10 mouse cellular contexts compared by ENCODE assay signal in the genomic region with DNA sequence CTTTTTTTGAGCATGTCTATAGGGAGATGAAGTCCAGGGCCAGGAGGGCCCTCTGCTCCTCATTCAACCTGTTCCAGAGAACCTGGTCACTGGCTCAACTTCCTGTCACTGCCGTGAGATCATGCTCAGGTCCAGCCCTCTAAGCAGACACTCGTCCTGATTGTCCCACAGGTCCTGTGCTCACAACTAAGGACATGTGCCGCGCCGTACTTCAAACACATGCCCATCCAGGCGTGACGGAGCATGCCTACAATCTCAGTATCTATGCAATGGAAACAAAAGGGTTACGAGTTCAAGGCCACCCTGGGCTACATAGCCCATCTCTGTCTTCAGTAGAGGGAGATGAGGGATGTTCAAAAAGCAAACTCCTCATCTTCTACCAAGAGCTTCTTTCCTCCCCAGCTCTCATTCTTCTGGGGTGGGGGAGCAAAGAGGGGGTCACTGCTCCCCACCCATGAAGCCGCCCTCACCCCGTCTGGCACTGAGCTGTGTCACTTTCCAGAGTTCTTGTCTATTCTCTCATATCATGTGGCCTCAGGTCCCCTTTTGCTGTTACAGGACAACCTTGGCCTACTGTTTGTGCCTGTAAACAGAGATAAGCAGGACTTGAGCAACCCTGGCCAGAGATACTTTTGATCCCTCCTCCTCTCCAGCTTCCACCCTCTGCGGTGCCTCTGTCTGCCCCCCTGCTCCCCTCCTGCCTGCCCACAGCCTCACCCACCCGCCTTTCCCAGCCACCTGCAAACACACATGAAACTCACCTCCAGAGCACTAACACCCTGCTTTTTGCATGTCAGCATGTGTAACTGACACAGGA.
A peak's percentile ranks its signal among the peaks of the same experiment; 100 is the strongest.
DNase-seq lines count a peak whose midpoint lies in the region; ATAC-seq and TF ChIP-seq lines count a peak whose summit lies in the region.
"Had no signal": no experiment of that assay in that cellular context is flagged by ENCODE, and none has a peak within 500 bp of the region (broad histone marks: within the 10 kb centered on the region; RNA-seq: fewer than 3 reads in every experiment).

No protein-coding gene starts in this region.

- TF ChIP-seq POLR2A in heart, adult 2 months (IDR thresholded peaks at IDR 0.05; ENCODE audit: insufficient read depth, low read depth, low read length): no peak
- no peak for TF ChIP-seq POLR2A in liver, adult 2 months (IDR thresholded peaks at IDR 0.05; ENCODE audit: extremely low read depth, insufficient read depth, low read length)
- no peak for TF ChIP-seq POLR2A in thymus, adult 2 months (IDR thresholded peaks at IDR 0.05; ENCODE audit: control insufficient read depth, extremely low read depth, insufficient read depth, low read length, poor library complexity)

- no peaks in the 10 kb centered on the region for H3K9me3 ChIP-seq in kidney, embryonic 15.5 days (replicated peaks)
- no peaks in the 10 kb centered on the region for H3K9me3 ChIP-seq in kidney, embryonic 16.5 days (ENCODE audit: low read length)

- DNase-seq in kidney, postnatal 14 days: no peak
- DNase-seq in heart, adult 2 months: peak; percentile 43 to 50
- DNase-seq in liver, adult 2 months (ENCODE audit: extremely low read depth, low read depth, low spot score): peak; percentile 89
- DNase-seq in thymus, adult 2 months: peak; percentile 78
- no peak for DNase-seq in MN1 (ENCODE audit: low spot score)
- no peak for DNase-seq in kidney, postnatal 10 days
- DNase-seq: right cerebral cortex, postnatal 25 days had no signal

- H3K4me2 ChIP-seq in kidney, embryonic 15.5 days: no peak overlapping the region
- no peak overlapping the region for H3K4me2 ChIP-seq in kidney, embryonic 16.5 days (replicated peaks; ENCODE audit: low read depth, low read length)

- H3K27me3 ChIP-seq in kidney, embryonic 15.5 days: no peaks in the 10 kb centered on the region
- H3K27me3 ChIP-seq in heart, adult 2 months (ENCODE audit: control insufficient read depth, insufficient read depth, low read length): no peaks in the 10 kb centered on the region
- H3K27me3 ChIP-seq in liver, adult 2 months (ENCODE audit: control insufficient read depth, insufficient read depth, low read length): no peaks in the 10 kb centered on the region
- H3K27me3 ChIP-seq in thymus, adult 2 months (ENCODE audit: control insufficient read depth, insufficient read depth, low read length): no peaks in the 10 kb centered on the region
- H3K27me3 ChIP-seq in kidney, embryonic 16.5 days (ENCODE audit: insufficient read depth, low read length): no peaks in the 10 kb centered on the region

- H3K79me2 ChIP-seq in heart, adult 2 months (replicated peaks; ENCODE audit: control insufficient read depth, insufficient read depth, low read length): no peaks in the 10 kb centered on the region
- H3K79me2 ChIP-seq in liver, adult 2 months (ENCODE audit: control insufficient read depth, insufficient read depth, low read length): no peaks in the 10 kb centered on the region; the same call in 1 of the 2 replicates

- H3K9ac ChIP-seq in kidney, embryonic 15.5 days: no peak overlapping the region
- H3K9ac ChIP-seq in heart, adult 2 months (ENCODE audit: low read depth, low read length): peak overlapping the region; percentile 7; the same call in 1 of the 2 replicates
- H3K9ac ChIP-seq in liver, adult 2 months (ENCODE audit: low read depth, low read length): no peak overlapping the region
- no peak overlapping the region for H3K9ac ChIP-seq in kidney, embryonic 16.5 days (replicated peaks; ENCODE audit: low read length)

- H3K4me1 ChIP-seq in kidney, embryonic 15.5 days: peaks cover 11% of the 10 kb centered on the region
- peaks cover 6% of the 10 kb centered on the region; the same call in 1 of the 2 replicates for H3K4me1 ChIP-seq in heart, adult 2 months (ENCODE audit: control insufficient read depth, insufficient read depth, low read length)
- H3K4me1 ChIP-seq in liver, adult 2 months (ENCODE audit: control insufficient read depth, insufficient read depth, low read length): peaks cover 14% of the 10 kb centered on the region
- H3K4me1 ChIP-seq in thymus, adult 2 months (replicated peaks; ENCODE audit: control insufficient read depth, insufficient read depth, low read length): peaks cover 37% of the 10 kb centered on the region
- H3K4me1 ChIP-seq in kidney, embryonic 16.5 days (ENCODE audit: insufficient read depth, low read length): peaks cover 8% of the 10 kb centered on the region; the same call in 1 of the 2 replicates

- peak; percentile 70; the same call in 1 of the 2 replicates for TF ChIP-seq EP300 in heart, adult 2 months (IDR thresholded peaks at IDR 0.05; ENCODE audit: insufficient read depth, low read depth, low read length)

- ATAC-seq in kidney, embryonic 15.5 days (replicated peaks; ENCODE audit: low FRiP score): peak; percentile 71
- ATAC-seq in kidney, embryonic 16.5 days (ENCODE audit: low FRiP score, low TSS enrichment): no peak

- no peaks in the 10 kb centered on the region for H3K36me3 ChIP-seq in kidney, embryonic 15.5 days
- H3K36me3 ChIP-seq in heart, adult 2 months (ENCODE audit: control insufficient read depth, insufficient read depth, low read length): no peaks in the 10 kb centered on the region
- no peaks in the 10 kb centered on the region for H3K36me3 ChIP-seq in liver, adult 2 months (ENCODE audit: control insufficient read depth, insufficient read depth, low read length)
- no peaks in the 10 kb centered on the region for H3K36me3 ChIP-seq in thymus, adult 2 months (ENCODE audit: control insufficient read depth, insufficient read depth, low read length)
- no peaks in the 10 kb centered on the region for H3K36me3 ChIP-seq in kidney, embryonic 16.5 days (ENCODE audit: insufficient read depth, low read length)

- 74% methylated on average over 12 of the region's 12 CpGs for WGBS in kidney, embryonic 15.5 days
- whole genome bisulfite sequencing in heart, adult 2 months: 64% methylated on average over 12 of the region's 12 CpGs
- WGBS in liver, adult 2 months: 28% methylated on average over 12 of the region's 12 CpGs
- 61% methylated on average over 12 of the region's 12 CpGs for WGBS in thymus, adult 2 months
- WGBS in kidney, embryonic 16.5 days: 70% methylated on average over 12 of the region's 12 CpGs

- no peak overlapping the region for H3K4me3 ChIP-seq in kidney, embryonic 15.5 days (replicated peaks)
- no peak overlapping the region for H3K4me3 ChIP-seq in heart, adult 2 months
- no peak overlapping the region for H3K4me3 ChIP-seq in liver, adult 2 months (ENCODE audit: insufficient read depth, low read depth, low read length)
- no peak overlapping the region for H3K4me3 ChIP-seq in thymus, adult 2 months (ENCODE audit: control insufficient read depth, insufficient read depth, low read length)
- no peak overlapping the region for H3K4me3 ChIP-seq in kidney, embryonic 16.5 days (ENCODE audit: low read length)

- TF ChIP-seq CTCF in heart, adult 2 months (IDR thresholded peaks at IDR 0.05): no peak
- TF ChIP-seq CTCF in liver, adult 2 months (IDR thresholded peaks at IDR 0.05; ENCODE audit: low read depth, low read length): no peak
- no peak for TF ChIP-seq CTCF in thymus, adult 2 months (IDR thresholded peaks at IDR 0.05; ENCODE audit: borderline replicate concordance, control insufficient read depth, extremely low read depth, insufficient read depth, low read length, poor library complexity)

- intact Hi-C loops in heart, adult 2 months (cut with DNase I): loop anchor here (2.0 to 5.0 kb wide), 2 partner anchors 37 to 110 kb away; no protein-coding TSS in a partner anchor

- H3K27ac ChIP-seq in kidney, embryonic 15.5 days: no peak overlapping the region
- peak overlapping the region; percentile 74 for H3K27ac ChIP-seq in heart, adult 2 months
- no peak overlapping the region for H3K27ac ChIP-seq in liver, adult 2 months (replicated peaks; ENCODE audit: insufficient read depth, low read depth, low read length)
- H3K27ac ChIP-seq in thymus, adult 2 months (ENCODE audit: control insufficient read depth, insufficient read depth, low read length): peak overlapping the region; percentile 58
- H3K27ac ChIP-seq in kidney, embryonic 16.5 days (ENCODE audit: low read length): no peak overlapping the region
- H3K27ac ChIP-seq: macrophage had no signal

Comparison
In these comparisons a context has a peak if more than half of its experiments do, and no peak if none do; other contexts are left out.
1. H3K27ac ChIP-seq: peak in heart, adult 2 months (single experiment) and thymus, adult 2 months (single experiment); none in kidney, embryonic 15.5 days (single experiment), liver, adult 2 months (single experiment) and kidney, embryonic 16.5 days (single experiment).
2. DNase-seq: peak in heart, adult 2 months (2 of 2), liver, adult 2 months (single experiment) and thymus, adult 2 months (single experiment); none in kidney, postnatal 14 days (single experiment), MN1 (single experiment) and kidney, postnatal 10 days (single experiment).